Mouse (Mus musculus) heart, embryonic 16.5 days (tissue): Measurements from ENCODE around the gene Adap1. TPM values are rescaled to one million over a fixed set of nuclear protein-coding genes. Genes with fewer than 3 reads are reported as not detected.

Experiments used
- ATAC-seq: fragments of 200-750 bp; cut with Nextera tagmentation; replicated peaks from 2 replicates; pipeline ENCODE4 v1.8.0; 2017; ENCODE audit warnings: moderate number of reproducible peaks; ENCODE audit not compliant: insufficient read depth, low FRiP score; ENCODE audit errors: extremely low read depth
- H3K27ac ChIP-seq: fragments of 300-500 bp; sonication (generic); 2 replicates; pipeline ENCODE4 v1.5.1; 2014; ENCODE audit warnings: mild to moderate bottlenecking, low read length, control low read depth, moderate library complexity
- H3K27me3 ChIP-seq: fragments of 300-500 bp; sonication (generic); 2 replicates; pipeline ENCODE4 v1.6.1; 2014; ENCODE audit warnings: low read length, mixed read lengths; ENCODE audit not compliant: control insufficient read depth, insufficient read depth
- H3K36me3 ChIP-seq: fragments of 300-500 bp; sonication (generic); 2 replicates; pipeline ENCODE4 v1.6.1; 2014; ENCODE audit not compliant: control insufficient read depth, insufficient read depth
- H3K4me1 ChIP-seq: fragments of 300-500 bp; sonication (generic); 2 replicates; pipeline ENCODE4 v1.6.1; 2014; ENCODE audit warnings: low read length, mixed read lengths; ENCODE audit not compliant: control insufficient read depth, insufficient read depth
- H3K4me2 ChIP-seq: fragments of 300-500 bp; sonication (generic); 2 replicates; pipeline ENCODE4 v1.6.1; 2014; ENCODE audit warnings: low read depth, mild to moderate bottlenecking, control low read depth, low read length
- H3K4me3 ChIP-seq: fragments of 300-500 bp; sonication (generic); 2 replicates; pipeline ENCODE4 v1.5.1; 2014; ENCODE audit warnings: mild to moderate bottlenecking, control low read depth, low read length
- H3K9ac ChIP-seq: fragments of 300-500 bp; sonication (generic); 2 replicates; pipeline ENCODE4 v1.6.1; 2014; ENCODE audit warnings: low read length, control low read depth
- H3K9me3 ChIP-seq: fragments of 300-500 bp; sonication (generic); replicated peaks from 2 replicates; pipeline ENCODE4 v1.6.1; 2016; ENCODE audit warnings: low read length; ENCODE audit not compliant: control insufficient read depth
- WGBS: fragments of 180-500 bp; shearing (Covaris S2); extraction: QIAGEN DNeasy Blood & Tissue Kit; methylation state at CpG from one replicate; pipeline ENCODE4 v1.1.7; 2014; 5-methylcytosine and 5-hydroxymethylcytosine counted together
- microRNA counts: library from miRNA; unstranded; fragments of <30 nt; microRNA quantifications from one replicate; lab custom pipeline; 2016
- microRNA-seq: library from miRNA; unstranded; fragments of <30 nt; microRNA quantifications from one replicate; pipeline ENCODE4, GENCODE M21; 2017
- polyA plus RNA-seq: library from polyadenylated mRNA; unstranded; fragments of >200 nt; fragmentation: Nextera tagmentation; extraction: Ambion mirVana; gene quantifications from 2 replicates; pipeline ENCODE4 v1.2.1, GENCODE M21; 2015

The Adap1 gene
- polyA plus RNA-seq, 1 experiment from 2014 or later = 0.59 TPM

DNA sequence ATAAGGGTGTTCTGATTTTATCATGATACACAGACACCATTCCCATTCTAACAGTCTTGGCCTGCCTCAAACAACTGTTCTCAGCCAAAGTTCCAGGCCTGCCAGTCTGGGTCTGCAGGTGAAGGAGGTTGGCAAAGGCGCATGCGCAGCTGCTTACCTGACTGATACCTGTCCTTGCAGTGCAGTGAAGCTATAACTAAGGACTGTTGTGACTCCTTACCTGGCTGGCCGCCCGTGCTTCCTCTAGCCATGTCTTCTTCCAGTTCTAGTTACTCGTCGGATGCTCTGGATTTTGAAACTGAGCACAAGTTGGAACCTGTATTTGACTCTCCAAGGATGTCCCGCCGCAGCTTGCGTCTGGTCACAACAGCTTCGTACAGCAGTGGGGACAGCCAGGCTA lies 102.1 kb downstream of the Adap1 start:
- ATAC-seq = no peak
- no peaks in the 10 kb centered on the region for H3K27me3 ChIP-seq
- WGBS = 93% methylated on average over 10 of the region's 10 CpGs

More for the DNA sequence above, 102.1 kb downstream of the Adap1 start:
- H3K4me2 ChIP-seq = no peak overlapping the region
- no peak overlapping the region for H3K9ac ChIP-seq
- H3K9me3 ChIP-seq = no peaks in the 10 kb centered on the region
- H3K4me3 ChIP-seq = no peak overlapping the region
- no peaks in the 10 kb centered on the region for H3K4me1 ChIP-seq
- H3K36me3 ChIP-seq = peaks cover 34% of the 10 kb centered on the region
- H3K27ac ChIP-seq = no peak overlapping the region

MicroRNAs encoded within 50 kb of the gene (microRNA counts, 519-probe panel; counts per million panel counts)
- microRNA mmu-miR-339-3p (lab: Ali Mortazavi, UCI) (293 counts per million, percentile 1 among the panel's probes with 10 or more counts), microRNA mmu-miR-339-5p (lab: Ali Mortazavi, UCI) (not detected)

Small RNA genes within 50 kb of the gene (microRNA-seq; reads per million reads assigned to microRNA genes)
- gene Mir339 = 485 reads per million, percentile 72 among the genes with 10 or more reads in this experiment

Other genes with a start within 250 kb of the Adap1 start
- 8.4 and 9.5 TPM in 2 replicates for gene Prkar1b, start 175.6 kb downstream of the Adap1 start, polyA plus RNA-seq
- gene Dnaaf5, start 175.4 kb downstream of the Adap1 start, polyA plus RNA-seq = 4.9 and 6.6 TPM in 2 replicates
- gene Sun1, start 125.0 kb downstream of the Adap1 start, polyA plus RNA-seq = 35.7 and 41.5 TPM in 2 replicates
- 141 and 145 TPM in 2 replicates for gene Get4, start 73.3 kb downstream of the Adap1 start, polyA plus RNA-seq
- gene Cox19, start 25.8 kb upstream of the Adap1 start, polyA plus RNA-seq = 75.7 and 75.8 TPM in 2 replicates
- not detected in 2 replicates for gene Cyp2w1, start 27.0 kb upstream of the Adap1 start, polyA plus RNA-seq
- gene Gpr146, start 52.1 kb upstream of the Adap1 start, polyA plus RNA-seq = 17.1 and 17.2 TPM in 2 replicates
- gene C130050O18Rik, start 79.7 kb upstream of the Adap1 start, polyA plus RNA-seq = 0.43 and 0.66 TPM in 2 replicates
- 3.0 and 4.0 TPM in 2 replicates for gene Gper1, start 97.5 kb upstream of the Adap1 start, polyA plus RNA-seq
- gene 3110082I17Rik, start 134.9 kb upstream of the Adap1 start, polyA plus RNA-seq = 17.2 and 20.1 TPM in 2 replicates
- 8.1 and 10.0 TPM in 2 replicates for gene Zfand2a, start 158.9 kb upstream of the Adap1 start, polyA plus RNA-seq
- not detected in 2 replicates for gene Uncx, start 217.9 kb upstream of the Adap1 start, polyA plus RNA-seq